Mouse (Mus musculus): ENCODE results near the gene Unk. TPM values are rescaled to one million over a fixed set of nuclear protein-coding genes. Genes with fewer than 3 reads are reported as not detected.

Gene Unk
- total RNA-seq, 2 experiments from 2014 or later, result 7.0 to 7.4 TPM

GRCm38 (mm10) chr11:116093771-116094565 lies 63.8 kb downstream of the Unk start:
- no peak for DNase-seq
- no peak for TF ChIP-seq CTCF (IDR thresholded peaks at IDR 0.05)
- intact Hi-C loops (cut with DNase I), result no loop called here
- H3K27ac ChIP-seq, result peak overlapping the region; percentile 78
- no peak overlapping the region for H3K4me3 ChIP-seq

GRCm38 (mm10) chr11:116095573-116095972 lies 65.5 kb downstream of the Unk start:
- intact Hi-C loops (cut with DNase I), result no loop called here
- peak; percentile 49 for DNase-seq

GRCm38 (mm10) chr11:116096213-116097108 lies 66.3 kb downstream of the Unk start:
- TF ChIP-seq CTCF (IDR thresholded peaks at IDR 0.05), result peak; percentile 58
- Histone ChIP-seq H3K4me3 (no peak overlapping the region), H3K27ac (peak overlapping the region; percentile 35)
- no peak for DNase-seq
- intact Hi-C loops (cut with DNase I), result no loop called here

More at GRCm38 (mm10) chr11:116095573-116095972, 65.5 kb downstream of the Unk start:
- H3K27ac ChIP-seq, result peak overlapping the region; percentile 33
- no peak for TF ChIP-seq CTCF (IDR thresholded peaks at IDR 0.05)
- H3K4me3 ChIP-seq, result no peak overlapping the region

GRCm38 (mm10) chr11:116098711-116099460 lies 68.8 kb downstream of the Unk start:
- Histone ChIP-seq H3K4me3 (peak overlapping the region; percentile 37), H3K27ac (peak overlapping the region; percentile 91)
- DNase-seq, result peak; percentile 52
- TF ChIP-seq CTCF (IDR thresholded peaks at IDR 0.05), result no peak
- intact Hi-C loops (cut with DNase I), result no loop called here

- DNase-seq, result no peak
- peak overlapping the region; percentile 91 for H3K27ac ChIP-seq
- TF ChIP-seq CTCF (IDR thresholded peaks at IDR 0.05), result no peak
- peak overlapping the region; percentile 37 for H3K4me3 ChIP-seq
- intact Hi-C loops (cut with DNase I), result no loop called here
Observed at GRCm38 (mm10) chr11:116099462-116099861, 69.3 kb downstream of the Unk start.

GRCm38 (mm10) chr11:116100385-116100784 lies 70.3 kb downstream of the Unk start:
- H3K27ac ChIP-seq, result peak overlapping the region; percentile 91
- TF ChIP-seq CTCF (IDR thresholded peaks at IDR 0.05), result no peak
- DNase-seq, result peak; percentile 90
- H3K4me3 ChIP-seq, result no peak overlapping the region; the same call in 1 of the 2 replicates
- intact Hi-C loops (cut with DNase I), result no loop called here

GRCm38 (mm10) chr11:116100839-116101238 lies 70.7 kb downstream of the Unk start:
- Histone ChIP-seq H3K27ac (peak overlapping the region; percentile 91), H3K4me3 (no peak overlapping the region)
- intact Hi-C loops (cut with DNase I), result no loop called here
- TF ChIP-seq CTCF (IDR thresholded peaks at IDR 0.05), result no peak
- DNase-seq, result no peak

GRCm38 (mm10) chr11:116101931-116102381 lies 71.8 kb downstream of the Unk start:
- peak overlapping the region; percentile 91 for H3K27ac ChIP-seq
- intact Hi-C loops (cut with DNase I), result no loop called here
- peak; percentile 81 for DNase-seq
- H3K4me3 ChIP-seq, result peak overlapping the region; percentile 49
- TF ChIP-seq CTCF (IDR thresholded peaks at IDR 0.05), result no peak

- no peak for DNase-seq
- Histone ChIP-seq H3K27ac (peak overlapping the region; percentile 91), H3K4me3 (peak overlapping the region; percentile 49)
- TF ChIP-seq CTCF (IDR thresholded peaks at IDR 0.05), result no peak
- intact Hi-C loops (cut with DNase I), result no loop called here
Observed at GRCm38 (mm10) chr11:116102472-116102871, 72.3 kb downstream of the Unk start.

- no peak for DNase-seq
- Histone ChIP-seq H3K27ac (peak overlapping the region; percentile 91), H3K4me3 (peak overlapping the region; percentile 41)
- no peak for TF ChIP-seq CTCF (IDR thresholded peaks at IDR 0.05)
- intact Hi-C loops (cut with DNase I), result no loop called here
Observed at GRCm38 (mm10) chr11:116103572-116103971, 73.5 kb downstream of the Unk start.

- peak overlapping the region; percentile 41 for H3K4me3 ChIP-seq
- peak; percentile 82 for DNase-seq
- H3K27ac ChIP-seq, result peak overlapping the region; percentile 91
- intact Hi-C loops (cut with DNase I), result no loop called here
- no peak for TF ChIP-seq CTCF (IDR thresholded peaks at IDR 0.05)
Observed at GRCm38 (mm10) chr11:116104006-116104646, 74.0 kb downstream of the Unk start.

- peak overlapping the region; percentile 91 for H3K27ac ChIP-seq
- no peak overlapping the region for H3K4me3 ChIP-seq
- DNase-seq, result no peak
- TF ChIP-seq CTCF (IDR thresholded peaks at IDR 0.05), result no peak
- intact Hi-C loops (cut with DNase I), result no loop called here
Observed at GRCm38 (mm10) chr11:116105065-116105464, 74.9 kb downstream of the Unk start.
